Mouse (Mus musculus): ENCODE results near the gene Zkscan3.

GRCm38 (mm10) chr13:21447856-21448614 lies 45.5 kb upstream of the Zkscan3 start:
- TF ChIP-seq CTCF (IDR thresholded peaks at IDR 0.05; ENCODE audit: low read depth) = no peak
- no peak for TF ChIP-seq EP300 (IDR thresholded peaks at IDR 0.05; ENCODE audit: low read depth)
